Mouse (Mus musculus): ENCODE results near the gene Aimp2.
A peak's percentile ranks its signal among the peaks of the same experiment; 100 is the strongest.

Aimp2 gene

GRCm38 (mm10) chr5:143909417-143910400 lies at the start of gene Aimp2, which contains the start of gene Pms2:
Gene Aimp2, minus strand, starts transcription at chr5:143909847.
Gene Pms2, plus strand, starts transcription at chr5:143909964.
- DNase-seq: peak; percentile 95 to 96

DNA sequence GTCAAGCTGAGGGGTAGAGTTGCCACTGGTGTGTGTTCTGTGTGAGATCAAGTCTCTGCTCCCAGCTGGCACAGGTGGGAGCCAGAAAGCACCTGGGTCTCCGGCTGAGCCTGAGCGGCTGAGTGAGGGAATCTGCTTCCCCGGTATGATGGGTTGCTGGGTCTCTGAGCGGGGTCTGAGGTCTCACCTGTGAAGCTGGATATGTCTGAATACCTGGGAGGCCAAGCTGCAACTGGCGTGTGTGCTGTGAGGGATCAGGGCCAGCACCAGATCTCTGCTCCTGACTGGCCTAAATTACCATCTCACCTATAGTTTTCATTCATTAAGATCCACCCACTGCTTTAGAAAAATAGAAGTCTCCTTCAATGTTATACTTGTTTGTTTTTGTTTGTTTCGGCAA lies 47.5 kb upstream of the Aimp2 start:
- DNase-seq: no peak

GRCm38 (mm10) chr5:143950016-143950415 lies 40.4 kb upstream of the Aimp2 start:
- DNase-seq: no peak

DNA sequence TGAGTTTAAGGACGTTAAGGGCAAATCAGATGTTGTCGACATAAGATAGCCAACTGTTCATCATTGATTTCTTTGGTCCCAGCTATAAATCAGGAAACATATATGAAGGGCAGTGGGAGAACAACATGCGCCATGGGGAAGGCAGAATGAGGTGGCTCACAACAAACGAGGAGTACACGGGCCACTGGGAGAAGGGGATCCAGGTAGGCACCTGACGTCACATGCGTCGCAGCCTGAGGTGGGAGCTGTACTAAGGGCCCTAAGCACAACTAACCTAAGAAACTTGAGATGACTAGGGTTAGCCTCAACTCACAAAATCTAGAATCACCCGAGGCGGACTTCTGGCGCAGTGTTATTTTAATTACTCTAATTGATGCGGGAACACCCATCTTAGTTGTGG lies 38.7 kb upstream of the Aimp2 start:
- no peak for DNase-seq

DNA sequence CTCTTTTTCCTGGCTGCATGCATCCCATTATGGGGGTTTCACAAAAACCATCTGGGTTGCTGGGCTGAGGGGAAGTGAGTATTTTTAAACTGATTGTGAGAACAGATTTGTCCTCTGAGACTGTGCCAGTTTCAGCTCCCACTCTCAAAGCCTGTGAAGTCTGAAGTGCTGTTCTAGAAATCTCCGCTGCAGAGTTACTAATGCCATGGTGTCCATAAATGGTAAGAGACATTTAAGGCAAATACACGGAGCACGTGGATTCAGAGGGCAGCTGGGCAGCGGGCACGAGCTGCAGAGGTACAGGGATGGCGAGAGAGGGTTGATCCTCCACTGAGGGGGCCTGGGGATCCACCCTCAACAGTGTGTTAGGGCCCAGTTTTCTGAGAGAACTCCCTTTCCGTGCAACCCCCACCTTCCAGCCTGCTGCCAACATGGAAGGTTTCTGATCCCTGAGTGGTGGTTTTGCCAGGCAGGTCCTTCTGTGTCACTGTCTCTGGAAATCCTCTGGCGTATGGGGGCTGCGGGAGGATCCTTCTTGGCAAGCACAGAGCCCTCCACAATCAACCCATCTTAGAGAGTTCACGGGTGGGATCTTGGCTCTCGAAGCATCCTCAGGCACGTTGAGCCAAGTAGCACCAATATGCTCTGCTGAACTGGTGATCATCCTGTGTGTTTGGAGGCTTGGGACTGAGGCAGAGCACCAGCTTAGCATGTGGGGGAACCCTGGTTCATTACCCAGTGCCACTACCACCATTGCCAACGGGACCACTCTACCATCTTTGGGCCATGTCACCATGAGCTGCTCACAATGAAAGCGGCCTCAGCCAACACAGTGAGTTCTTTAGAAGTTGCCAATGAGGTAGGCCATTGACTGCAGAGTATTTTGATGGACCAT lies 33.8 kb upstream of the Aimp2 start:
- no peak for DNase-seq

- DNase-seq: no peak
Observed at GRCm38 (mm10) chr5:143941588-143941987, 31.9 kb upstream of the Aimp2 start.

- no peak for DNase-seq
Observed at GRCm38 (mm10) chr5:143936156-143936555, 26.5 kb upstream of the Aimp2 start.

DNA sequence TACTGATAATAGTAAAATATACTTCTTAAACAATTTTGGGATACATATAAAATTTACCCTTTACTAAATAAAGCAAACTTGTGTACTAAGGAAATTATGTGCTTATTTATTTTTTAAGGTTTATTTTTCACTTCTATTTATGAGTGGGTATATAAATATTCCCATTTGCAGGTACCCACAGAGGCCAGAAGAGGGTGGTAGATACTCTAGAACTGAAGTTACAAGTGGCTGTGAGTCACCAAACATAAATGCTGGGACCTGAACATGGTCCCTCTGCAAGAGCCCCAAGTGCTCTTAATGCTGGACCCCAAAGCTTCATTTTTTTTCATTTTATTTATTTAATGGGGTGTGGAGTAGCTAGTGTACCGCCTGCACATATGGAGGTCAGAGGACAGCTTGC lies 24.2 kb upstream of the Aimp2 start:
- DNase-seq: no peak

DNA sequence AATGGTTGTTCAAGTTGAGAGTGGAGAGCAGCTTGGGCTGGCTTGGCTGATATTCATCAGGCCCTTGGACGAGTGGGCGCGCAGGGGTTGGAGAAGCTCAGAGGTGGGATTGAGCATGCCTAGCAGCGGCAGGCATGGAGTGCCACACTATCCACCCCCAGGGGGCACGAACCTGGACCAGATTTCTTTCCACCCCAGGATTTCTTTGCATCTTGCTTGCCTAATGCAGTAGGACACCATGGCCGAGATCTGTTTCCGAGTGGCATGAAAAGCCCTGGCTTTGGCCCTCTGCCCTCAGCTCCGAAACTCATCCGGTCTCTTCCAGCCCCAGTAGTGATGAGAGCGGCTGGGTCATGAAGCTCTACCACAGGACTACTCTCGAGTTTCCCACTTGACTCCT lies 23.8 kb upstream of the Aimp2 start:
- peak in 1 of 2 experiments; percentile 32 for DNase-seq

DNA sequence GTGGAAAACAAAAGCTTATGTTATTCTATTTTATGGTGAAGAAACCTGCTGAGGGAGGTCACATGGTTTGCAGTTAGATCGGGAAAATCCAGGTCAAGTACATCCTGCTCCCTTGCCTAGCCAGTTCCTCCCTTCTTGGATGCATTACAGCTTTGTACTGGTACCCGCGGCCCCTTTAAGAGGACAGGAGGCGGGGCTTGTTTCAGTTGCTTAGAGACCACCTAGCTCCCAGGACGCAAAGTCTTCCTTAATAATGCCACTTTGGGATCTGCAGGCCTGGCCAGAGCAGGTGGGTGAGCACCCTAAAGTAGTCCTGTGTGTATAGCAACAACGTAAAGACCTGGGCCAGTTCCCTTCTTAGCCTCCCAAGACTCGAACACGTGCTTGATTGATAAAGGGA lies 23.2 kb upstream of the Aimp2 start, which contains the start of gene Rsph10b:
TSS of gene Rsph10b (plus strand) at position 205 of the 400 bp plus-strand sequence.
- peak in 1 of 2 experiments; percentile 18 for DNase-seq

DNA sequence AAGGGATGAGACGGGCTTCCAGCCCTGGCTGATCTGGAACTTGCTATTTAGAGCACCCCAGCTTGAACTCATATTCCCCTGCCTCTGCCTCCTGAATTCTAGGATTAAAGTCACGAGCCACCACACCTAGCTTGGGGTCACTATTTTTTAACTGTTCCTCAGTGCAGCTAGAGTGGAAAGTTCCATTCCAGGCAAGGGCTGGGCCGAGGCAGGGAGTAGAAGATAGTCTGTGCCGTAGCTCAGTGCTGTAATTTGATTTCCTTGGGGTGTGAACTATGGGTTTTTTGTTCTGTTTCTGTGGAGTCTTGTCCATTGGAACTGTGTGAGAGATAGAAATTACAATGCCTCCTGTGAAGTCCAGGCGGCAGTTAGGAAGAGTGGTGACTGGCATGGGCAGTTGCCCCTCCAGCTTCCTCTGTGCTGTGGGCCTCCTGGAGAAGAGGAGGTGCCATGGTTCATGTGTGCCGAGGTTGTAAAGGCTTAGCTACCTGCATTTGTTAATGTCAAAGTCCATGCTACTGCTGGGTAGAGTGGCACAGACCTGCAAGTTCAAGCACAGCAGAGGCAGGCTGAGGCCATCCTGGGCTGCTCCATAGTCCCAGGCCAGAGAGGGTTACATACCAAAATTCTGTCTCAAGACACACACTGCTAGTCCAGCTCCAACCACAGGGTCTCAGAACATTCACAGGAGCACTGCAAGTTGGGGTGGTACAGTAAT lies 22.4 kb upstream of the Aimp2 start:
- DNase-seq: no peak

GRCm38 (mm10) chr5:143930656-143931055 lies 21.0 kb upstream of the Aimp2 start:
- no peak for DNase-seq

- DNase-seq: no peak
Observed at GRCm38 (mm10) chr5:143929291-143929690, 19.6 kb upstream of the Aimp2 start.

GRCm38 (mm10) chr5:143927875-143928274 lies 18.2 kb upstream of the Aimp2 start, which contains the start of gene Gm42421:
Gene Gm42421, plus strand, starts transcription at chr5:143928175.
- DNase-seq: no peak

DNA sequence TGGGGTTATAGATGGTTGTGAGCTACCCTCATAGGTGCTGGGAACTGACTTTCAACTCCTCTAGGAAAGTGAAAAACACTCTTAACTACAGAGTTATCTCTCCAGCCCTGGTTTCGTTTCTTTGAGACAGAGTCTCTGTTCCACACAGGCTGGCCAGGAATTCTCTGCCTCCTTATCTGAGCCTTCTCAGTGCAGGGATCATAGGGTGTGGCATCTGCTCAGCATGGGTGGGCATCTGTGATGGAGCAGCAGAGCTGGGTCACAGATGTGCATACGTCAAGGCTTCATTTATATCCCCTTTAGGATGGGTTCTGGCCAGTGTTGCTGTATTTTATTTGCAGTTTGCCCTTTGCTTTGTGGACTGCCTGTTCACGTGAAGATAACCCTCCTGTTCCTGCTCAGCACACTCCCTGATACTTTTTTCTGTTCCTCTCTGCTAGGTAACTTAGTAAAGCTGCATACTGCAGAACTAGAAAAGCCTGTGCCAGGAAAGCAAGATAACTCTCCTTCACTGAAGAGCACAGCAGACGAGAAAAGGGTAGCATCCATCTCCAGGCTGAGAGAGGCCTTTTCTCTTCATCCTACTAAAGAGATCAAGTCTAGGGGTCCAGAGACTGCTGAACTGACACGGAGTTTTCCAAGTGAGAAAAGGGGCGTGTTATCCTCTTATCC lies 15.3 kb upstream of the Aimp2 start:
- no peak for DNase-seq

DNA sequence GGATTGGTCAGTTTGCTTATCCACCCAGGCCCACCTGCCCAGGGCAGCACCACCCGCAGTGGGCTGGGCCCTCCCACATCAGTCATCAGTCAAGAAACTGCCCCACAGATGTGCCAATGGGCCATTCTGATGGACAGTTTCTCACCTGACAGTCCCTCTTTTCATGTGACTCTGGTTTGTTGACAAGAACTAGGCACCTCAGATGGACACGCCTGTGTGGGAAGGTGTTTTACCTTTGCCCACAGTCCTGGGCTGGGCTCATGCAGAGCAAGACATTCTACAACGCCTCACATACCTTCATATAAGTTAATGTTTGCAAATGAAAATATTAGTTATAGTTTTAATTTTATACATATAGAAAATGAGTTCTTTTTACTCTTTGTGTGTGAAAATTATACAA lies 8.5 kb upstream of the Aimp2 start:
- no peak for DNase-seq

GRCm38 (mm10) chr5:143917418-143917817 lies 7.8 kb upstream of the Aimp2 start:
- peak in 1 of 2 experiments; percentile 38 for DNase-seq

GRCm38 (mm10) chr5:143916221-143916620 lies 6.6 kb upstream of the Aimp2 start:
- peak in 1 of 2 experiments; percentile 29 for DNase-seq

DNA sequence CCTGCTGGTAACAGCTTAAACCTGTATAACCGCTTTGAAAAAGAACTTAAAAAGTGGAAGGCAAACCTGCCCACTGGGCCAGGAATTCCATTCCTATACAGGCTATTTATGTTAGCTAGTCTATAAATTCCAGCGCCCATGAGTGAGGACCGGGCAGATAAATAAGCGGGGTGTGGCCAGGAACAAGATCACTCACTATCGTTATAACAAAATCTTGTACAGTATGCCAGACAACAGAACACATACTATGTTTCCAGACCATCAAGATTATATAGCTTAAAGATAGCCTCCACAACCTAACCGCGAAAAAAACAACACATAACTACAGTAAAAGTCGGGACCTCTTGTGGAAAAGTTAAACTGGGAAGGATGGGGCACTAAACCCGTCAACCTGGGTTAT lies 721 bp downstream of the Aimp2 start:
- no peak for DNase-seq

- no peak for DNase-seq
Observed at GRCm38 (mm10) chr5:143906429-143906828, 3.2 kb downstream of the Aimp2 start.

- no peak for DNase-seq
Observed at GRCm38 (mm10) chr5:143903813-143904212, 5.8 kb downstream of the Aimp2 start.

GRCm38 (mm10) chr5:143902111-143902510 lies 7.5 kb downstream of the Aimp2 start:
- peak in 1 of 2 experiments; percentile 25 for DNase-seq

All from cerebellum, postnatal 25 days (tissue).